Mouse (Mus musculus): ENCODE measurements around the gene Spata13.

Gene Spata13

DNA sequence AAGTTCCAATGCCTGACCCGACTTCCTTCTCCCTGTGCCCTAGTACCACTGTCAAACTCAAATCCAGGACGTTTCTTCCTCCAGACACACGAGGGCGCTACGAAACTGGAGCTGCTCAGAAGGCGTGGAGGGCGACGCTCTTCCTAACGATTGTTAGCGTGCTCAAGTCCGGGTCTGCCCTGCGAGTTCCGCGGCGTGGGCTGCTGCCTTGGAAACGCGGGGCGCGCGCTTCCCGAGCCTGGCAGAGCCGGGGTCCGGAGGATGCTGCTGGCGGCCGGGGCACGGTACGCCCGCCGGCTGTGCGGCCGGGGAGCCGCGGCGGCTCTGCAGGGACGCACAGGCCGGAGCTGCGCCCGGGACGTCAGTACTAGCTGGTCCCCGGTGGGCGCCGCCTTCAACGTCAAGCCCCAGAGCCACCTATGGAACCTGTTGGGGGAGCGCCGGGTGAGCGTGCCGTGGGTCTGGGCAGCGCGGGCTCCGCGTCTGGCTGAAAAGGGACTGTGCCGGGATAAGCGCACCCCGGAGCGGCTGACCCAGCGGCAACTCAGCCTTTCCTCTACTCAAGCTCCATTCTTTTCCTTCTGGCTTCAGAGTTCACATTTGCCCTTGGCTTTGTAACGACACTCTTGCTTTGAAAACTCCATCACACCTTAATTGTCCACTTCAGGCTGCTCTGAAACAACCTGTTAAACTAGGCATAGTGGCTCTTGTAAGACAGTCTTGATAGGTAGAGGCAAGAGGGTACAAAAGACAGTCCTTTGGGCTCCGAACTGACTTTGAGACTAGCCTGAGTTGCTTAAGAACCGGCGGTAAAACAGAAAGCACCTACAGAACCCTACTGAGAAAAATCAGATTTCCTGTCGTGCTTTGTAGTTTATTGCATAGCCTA is 150.9 kb downstream of the Spata13 start, which contains the start of gene Mipep:
Mipep (plus strand) TSS at position 147 of the 889 bp plus-strand sequence.
- DNase-seq (ENCODE audit: low spot score), result peak; percentile 83

DNA sequence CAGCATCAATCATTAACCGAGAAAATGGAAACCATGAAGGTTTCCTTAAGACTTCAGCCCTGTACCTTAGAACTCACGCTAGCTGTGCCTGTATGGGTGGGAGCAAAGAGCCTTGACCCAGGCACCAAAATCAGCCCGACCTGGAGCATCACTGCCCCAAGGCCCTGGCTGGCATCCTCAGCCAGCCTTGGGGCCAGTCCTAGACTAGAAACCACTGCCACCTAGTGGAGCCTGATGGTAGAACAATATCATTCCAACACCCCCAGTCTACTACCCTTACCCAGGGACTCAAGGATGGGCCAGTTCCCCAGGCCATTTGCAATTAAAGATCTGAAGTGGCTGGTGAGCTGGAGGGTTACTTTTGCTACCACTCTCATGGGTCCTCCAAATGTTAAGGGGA is 156.3 kb downstream of the Spata13 start:
- DNase-seq (ENCODE audit: low spot score), result no peak

DNA sequence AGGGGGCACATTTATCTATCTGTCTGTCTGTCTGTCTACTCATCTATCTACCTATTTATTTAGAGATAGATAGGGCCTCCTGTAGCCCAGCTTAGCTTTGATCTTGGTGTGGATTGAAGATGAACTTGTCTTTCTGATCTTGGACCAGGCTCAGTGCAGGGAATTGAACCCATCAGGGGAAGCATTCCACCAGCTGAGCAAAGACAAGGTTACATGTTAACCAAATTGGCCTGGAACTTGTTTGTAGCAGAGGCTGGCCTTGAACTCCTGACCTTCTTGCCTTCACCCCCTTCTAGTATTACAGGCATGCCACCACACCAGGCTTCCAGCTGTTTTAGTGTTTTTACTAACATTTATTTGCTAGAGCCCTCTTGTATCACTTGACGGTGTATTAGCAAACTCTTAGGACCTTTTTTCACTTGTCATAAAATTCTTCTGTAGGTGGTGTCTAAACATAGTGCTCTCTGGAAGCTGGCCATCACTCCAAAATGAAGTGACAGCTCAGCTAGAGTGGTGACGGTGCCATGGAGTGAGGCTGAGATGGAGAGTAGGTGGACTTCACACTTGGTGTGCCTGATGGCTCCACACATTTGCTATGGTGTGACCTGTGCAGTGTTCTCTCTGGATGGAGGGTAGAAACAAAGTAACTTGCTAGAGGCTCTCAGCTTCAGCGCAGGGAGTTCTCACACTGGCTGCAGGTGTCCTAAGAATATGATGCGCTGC is 163.0 kb downstream of the Spata13 start:
- no peak for DNase-seq (ENCODE audit: low spot score)

DNA sequence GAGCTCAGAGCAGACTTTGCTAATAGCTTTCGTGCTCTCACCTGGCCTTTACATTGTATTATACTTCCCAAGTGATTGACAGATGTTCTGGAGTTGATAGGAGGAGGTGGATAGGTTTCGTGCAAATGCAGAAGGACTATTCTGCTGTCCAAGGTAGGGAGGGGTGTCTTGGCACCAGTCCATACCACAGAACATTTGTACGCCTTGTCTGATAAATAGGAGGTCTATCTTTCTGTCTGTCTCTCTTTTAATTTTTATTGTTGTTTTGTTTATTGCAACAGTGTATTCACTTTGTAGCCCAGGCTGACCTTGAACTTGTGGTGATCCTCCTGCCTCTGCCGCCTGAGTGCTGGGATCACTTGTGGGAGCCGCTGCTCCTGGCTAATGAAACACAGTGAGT is 163.8 kb downstream of the Spata13 start:
- DNase-seq (ENCODE audit: low spot score), result no peak

DNA sequence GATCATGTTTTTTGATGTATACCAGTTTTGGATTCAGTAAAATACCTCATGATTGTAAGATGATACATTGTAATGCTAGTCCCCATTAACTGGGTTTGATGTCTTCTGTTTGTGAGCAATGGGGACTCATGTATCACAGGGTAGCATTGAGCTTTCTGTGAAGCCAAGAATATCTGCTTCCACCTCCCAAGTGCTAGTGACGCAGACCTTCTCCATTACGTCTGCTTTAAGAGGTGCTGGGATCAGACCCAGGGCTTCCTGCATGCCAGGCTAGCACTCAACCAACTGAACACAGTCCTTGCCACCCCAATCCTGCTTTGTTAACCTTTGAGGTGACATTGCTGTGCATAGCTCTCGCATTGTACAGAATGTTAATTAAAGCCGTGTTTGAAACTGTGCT is 164.9 kb downstream of the Spata13 start:
- DNase-seq (ENCODE audit: low spot score), result no peak

DNA sequence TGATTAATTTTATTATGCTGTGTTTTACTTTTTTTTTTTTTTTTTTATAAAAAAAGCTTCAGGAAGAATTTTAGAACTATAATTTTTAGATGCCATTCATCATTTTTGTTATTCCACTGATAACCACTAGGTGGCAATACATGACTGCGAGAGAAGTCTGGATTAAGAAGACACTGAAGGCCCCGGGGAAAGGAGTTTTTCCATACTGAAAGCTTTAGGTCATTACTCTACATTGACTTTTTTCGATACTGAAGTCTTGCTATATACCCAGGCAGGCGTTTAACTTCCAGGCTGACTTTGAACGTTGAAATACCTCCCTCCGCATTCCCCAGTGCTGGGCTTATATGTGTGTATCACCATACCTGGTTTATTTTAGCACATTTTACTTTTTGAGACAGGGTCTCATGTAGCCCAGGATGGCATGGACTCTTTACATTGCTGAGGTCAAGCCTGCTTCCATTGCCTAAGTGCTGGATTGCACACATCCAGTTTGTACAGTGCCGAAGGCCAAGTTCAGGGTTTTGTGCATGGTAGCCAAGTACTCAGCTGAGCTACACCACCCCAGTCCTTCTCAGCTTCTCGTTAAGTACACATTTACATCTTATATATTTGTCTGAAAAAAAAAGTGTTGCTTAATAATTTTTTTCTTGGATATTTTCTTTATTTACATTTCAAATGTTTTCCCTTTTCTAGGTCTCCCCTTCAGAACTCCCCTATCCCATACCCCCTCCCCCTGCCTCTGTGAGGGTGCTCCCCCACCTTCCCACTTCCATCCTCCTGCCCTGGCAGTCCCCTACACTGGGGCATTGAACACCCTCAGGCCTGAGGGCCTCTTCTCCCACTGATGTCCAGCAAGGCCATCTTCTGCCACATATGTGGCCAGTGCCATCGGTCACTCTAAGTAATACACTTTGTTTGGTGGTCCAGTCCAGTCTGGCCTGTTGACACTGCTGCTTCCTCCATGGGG is 166.2 kb downstream of the Spata13 start:
- DNase-seq (ENCODE audit: low spot score), result no peak

DNA sequence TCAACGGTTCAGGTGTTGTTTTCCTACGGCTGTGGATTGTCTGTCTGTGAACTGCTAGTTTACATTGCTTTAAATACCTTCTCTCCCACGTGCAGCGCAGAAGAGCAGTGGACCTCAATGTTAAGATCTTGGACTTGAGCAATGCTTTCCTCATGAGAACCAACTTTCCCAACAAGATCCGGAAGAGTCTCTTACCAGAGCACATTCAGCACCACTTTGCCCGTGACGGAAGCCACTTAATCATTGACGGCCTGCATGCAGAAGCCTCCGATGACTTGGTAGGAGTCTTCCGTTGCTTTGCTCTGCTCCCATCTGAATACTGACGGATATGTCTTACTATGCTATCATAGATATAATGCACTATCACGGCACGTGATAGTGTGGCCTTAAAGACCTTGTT is 168.2 kb downstream of the Spata13 start:
- no peak for DNase-seq (ENCODE audit: low spot score)

DNA sequence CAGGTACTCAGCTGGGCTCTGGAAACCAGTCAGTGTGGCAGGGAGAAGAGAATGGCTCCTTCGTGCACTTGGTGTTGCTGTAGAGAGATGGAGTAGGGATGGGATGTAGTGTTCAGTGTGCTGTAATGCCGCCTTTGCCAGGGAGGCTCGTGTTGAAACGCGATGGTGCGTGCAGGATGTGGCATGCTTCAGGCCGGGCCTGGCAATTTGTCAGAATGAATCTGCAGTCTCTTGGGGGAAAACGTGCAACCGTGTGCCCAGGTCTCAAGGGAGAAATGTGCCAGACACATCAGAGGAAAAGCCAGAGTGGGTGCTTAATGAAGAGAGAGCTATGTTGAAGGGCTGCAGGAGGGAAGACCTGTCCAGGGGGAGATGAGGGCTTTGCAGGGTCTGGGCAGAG is 171.2 kb downstream of the Spata13 start:
- DNase-seq (ENCODE audit: low spot score), result no peak

DNA sequence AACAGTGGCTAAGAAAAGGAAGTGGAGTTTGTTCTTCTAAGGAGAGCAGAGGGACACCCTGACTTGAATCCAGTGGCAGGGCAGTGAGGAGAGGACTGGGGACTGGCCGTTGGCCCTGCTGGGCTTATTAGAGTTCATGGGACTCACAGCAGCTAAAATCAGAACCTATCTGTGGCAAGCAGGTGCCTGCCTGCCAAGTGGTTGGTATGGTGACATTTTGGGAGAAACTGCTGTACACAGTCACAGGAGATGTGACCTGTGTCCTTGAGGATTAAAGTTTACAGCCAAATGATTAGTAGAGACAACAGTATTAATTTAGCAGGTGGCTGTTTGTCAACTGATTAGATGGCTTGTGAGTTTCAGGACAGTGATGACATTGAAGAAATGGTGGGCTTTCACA is 172.1 kb downstream of the Spata13 start:
- DNase-seq (ENCODE audit: low spot score), result no peak

DNA sequence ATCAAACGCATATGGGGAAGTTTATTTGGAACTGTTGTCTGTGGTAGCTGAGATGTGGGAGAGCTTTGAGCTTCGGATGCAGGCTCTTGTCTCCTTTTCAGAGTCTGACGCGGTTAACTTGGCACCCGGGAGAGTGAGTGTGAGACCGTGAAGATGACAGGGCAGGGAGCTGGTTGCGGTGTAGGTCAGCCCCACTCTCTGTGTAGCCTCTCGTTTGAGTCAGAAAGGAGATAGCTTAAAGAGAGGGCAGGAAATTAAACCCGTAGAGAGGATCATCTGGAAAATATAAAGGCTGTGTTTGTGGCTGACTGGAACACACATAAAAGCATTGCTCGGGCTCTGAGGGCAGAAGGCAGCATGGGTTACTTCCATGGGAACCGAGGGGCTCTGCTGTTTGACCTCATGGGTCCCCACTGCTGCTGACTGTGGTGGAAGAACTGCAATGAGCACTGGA is 173.1 kb downstream of the Spata13 start:
- DNase-seq (ENCODE audit: low spot score), result no peak

DNA sequence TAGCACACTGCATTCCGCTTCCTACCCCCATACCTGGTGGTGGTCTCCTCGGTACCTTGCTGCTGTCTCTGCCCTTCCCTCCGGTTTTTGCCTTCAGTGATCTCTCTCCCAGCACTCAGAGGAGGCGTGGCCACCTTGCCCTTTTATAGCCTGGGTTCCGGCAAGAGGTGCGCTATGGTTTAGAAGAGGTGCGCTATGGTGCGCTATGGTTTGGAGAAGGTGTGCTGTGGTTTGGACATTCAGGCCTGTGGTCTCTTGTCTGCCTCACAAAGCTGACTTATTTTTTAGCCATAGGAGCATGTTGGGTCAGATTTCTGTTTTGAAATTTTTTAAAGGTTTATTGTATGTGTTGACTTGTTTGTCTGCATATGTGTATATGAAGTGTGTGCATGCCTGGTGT is 176.1 kb downstream of the Spata13 start:
- no peak for DNase-seq (ENCODE audit: low spot score)

DNA sequence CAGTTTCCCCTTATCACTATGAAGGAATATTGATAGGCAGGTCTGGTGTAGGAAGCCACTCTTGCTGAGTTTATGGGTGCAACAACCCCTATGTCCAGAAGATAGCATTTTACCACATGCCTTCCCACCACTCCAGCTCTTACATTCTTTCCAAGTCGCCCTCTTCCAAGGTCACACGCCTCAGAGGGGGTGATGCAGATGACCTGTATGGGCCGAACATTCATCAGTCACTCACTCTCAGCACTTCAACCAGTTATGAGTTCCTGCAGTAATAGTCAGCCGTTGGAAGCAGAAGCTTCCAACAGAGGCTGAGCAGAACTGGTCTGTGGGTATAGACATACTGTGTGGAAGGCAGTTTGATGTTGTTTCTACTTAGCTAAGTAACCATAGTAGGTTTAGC is 177.7 kb downstream of the Spata13 start:
- no peak for DNase-seq (ENCODE audit: low spot score)

All from ovary, postnatal 36 days (tissue).